Mouse (Mus musculus) embryonic facial prominence, embryonic 15.5 days (tissue): ENCODE measurements at regions not wholly inside any gene's neighbourhood (a gene's known extent, or its start where the extent isn't known, plus 50 kb on each side); places are given as distances from the start of the nearest gene placed in this dataset.
A peak's percentile ranks its signal among the peaks of the same experiment; 100 is the strongest.

Experiments
- ATAC-seq: fragments of 200-750 bp; cut with Nextera tagmentation; 2 replicates; pipeline ENCODE4 v1.8.0; 2017; ENCODE audit warnings: low read depth, moderate TSS enrichment; ENCODE audit not compliant: insufficient number of reproducible peaks, low FRiP score, low TSS enrichment
- H3K27ac ChIP-seq: fragments of 300-500 bp; sonication (generic); replicated peaks from 2 replicates; pipeline ENCODE4 v1.5.1; 2015; ENCODE audit warnings: mild to moderate bottlenecking, inconsistent platforms
- H3K27me3 ChIP-seq: fragments of 300-500 bp; sonication (generic); 2 replicates; pipeline ENCODE4 v1.6.1; 2015; ENCODE audit warnings: inconsistent platforms
- H3K36me3 ChIP-seq: fragments of 300-500 bp; sonication (generic); 2 replicates; pipeline ENCODE4 v1.6.1; 2015; ENCODE audit warnings: mild to moderate bottlenecking, inconsistent platforms
- H3K4me1 ChIP-seq: fragments of 300-500 bp; sonication (generic); 2 replicates; pipeline ENCODE4 v1.6.1; 2015; ENCODE audit warnings: inconsistent platforms
- H3K4me2 ChIP-seq: fragments of 300-500 bp; sonication (generic); replicated peaks from 2 replicates; pipeline ENCODE4 v1.6.1; 2015; ENCODE audit warnings: mild to moderate bottlenecking, inconsistent platforms
- H3K4me3 ChIP-seq: fragments of 300-500 bp; sonication (generic); replicated peaks from 2 replicates; pipeline ENCODE4 v1.5.1; 2015; ENCODE audit warnings: mild to moderate bottlenecking, inconsistent platforms
- H3K9ac ChIP-seq: fragments of 300-500 bp; sonication (generic); 2 replicates; pipeline ENCODE4 v1.6.1; 2015; ENCODE audit warnings: inconsistent platforms
- H3K9me3 ChIP-seq: fragments of 300-500 bp; sonication (generic); replicated peaks from 2 replicates; pipeline ENCODE4 v1.6.1; 2016; ENCODE audit warnings: inconsistent platforms
- WGBS: fragments of 180-500 bp; shearing (Covaris S2); methylation state at CpG from one replicate; pipeline ENCODE4 v1.1.7; 2015; 5-methylcytosine and 5-hydroxymethylcytosine counted together

GRCm38 (mm10) chr16:30736662-30737326, 137.3 kb downstream of the Fam43a start:
- Histone ChIP-seq H3K9ac (no peak overlapping the region), H3K4me1 (peaks cover 11% of the 10 kb centered on the region), H3K27ac (peak overlapping the region; percentile 82; the same call in 1 of the 2 replicates), H3K9me3 (no peaks in the 10 kb centered on the region), H3K36me3 (no peaks in the 10 kb centered on the region), H3K27me3 (no peaks in the 10 kb centered on the region), H3K4me3 (no peak overlapping the region), H3K4me2 (0 out of 2 replicates have a peak overlapping the region, but pooled peaks have one; percentile 4)
- 44% methylated on average over 17 of the region's 17 CpGs for WGBS
- peak; percentile 58 for ATAC-seq

- H3K4me1 ChIP-seq: peaks cover 11% of the 10 kb centered on the region
- no peak overlapping the region for H3K4me3 ChIP-seq
- ATAC-seq: 0 out of 2 replicates have a peak, but pooled peaks have one; percentile 39
- 72% methylated on average over 8 of the region's 8 CpGs for WGBS
- no peak overlapping the region for H3K27ac ChIP-seq
- H3K4me2 ChIP-seq: no peak overlapping the region
- no peak overlapping the region for H3K9ac ChIP-seq
- no peaks in the 10 kb centered on the region for H3K27me3 ChIP-seq
- H3K9me3 ChIP-seq: no peaks in the 10 kb centered on the region
- H3K36me3 ChIP-seq: no peaks in the 10 kb centered on the region
Measured at GRCm38 (mm10) chr16:30737524-30737923, 138.0 kb downstream of the Fam43a start.

- no peaks in the 10 kb centered on the region for H3K27me3 ChIP-seq
Measured at GRCm38 (mm10) chr16:30739651-30740050, 140.1 kb downstream of the Fam43a start.

GRCm38 (mm10) chr16:30741192-30741591, 141.7 kb downstream of the Fam43a start:
- Histone ChIP-seq H3K27me3 (no peaks in the 10 kb centered on the region), H3K9ac (no peak overlapping the region), H3K4me3 (no peak overlapping the region), H3K9me3 (no peaks in the 10 kb centered on the region), H3K27ac (no peak overlapping the region), H3K36me3 (no peaks in the 10 kb centered on the region), H3K4me1 (peaks cover 30% of the 10 kb centered on the region), H3K4me2 (no peak overlapping the region)
- no peak for ATAC-seq
- WGBS: 72% methylated on average over 1 of the region's 1 CpGs

More at GRCm38 (mm10) chr16:30739651-30740050, 140.1 kb downstream of the Fam43a start:
- Histone ChIP-seq H3K4me3 (no peak overlapping the region), H3K36me3 (no peaks in the 10 kb centered on the region), H3K27ac (no peak overlapping the region), H3K9ac (no peak overlapping the region), H3K4me1 (peaks cover 20% of the 10 kb centered on the region), H3K9me3 (no peaks in the 10 kb centered on the region), H3K4me2 (no peak overlapping the region)
- 70% methylated on average over 7 of the region's 7 CpGs for WGBS
- no peak for ATAC-seq

- H3K27ac ChIP-seq: no peak overlapping the region
- no peaks in the 10 kb centered on the region for H3K27me3 ChIP-seq
- H3K4me3 ChIP-seq: no peak overlapping the region
- no peak for ATAC-seq
- whole genome bisulfite sequencing: 34% methylated on average over 6 of the region's 6 CpGs
- no peaks in the 10 kb centered on the region for H3K36me3 ChIP-seq
- no peak overlapping the region for H3K9ac ChIP-seq
- H3K4me2 ChIP-seq: no peak overlapping the region
- peaks cover 21% of the 10 kb centered on the region for H3K4me1 ChIP-seq
- no peaks in the 10 kb centered on the region for H3K9me3 ChIP-seq
Measured at GRCm38 (mm10) chr16:30742474-30742873, 143.0 kb downstream of the Fam43a start.

- no peaks in the 10 kb centered on the region for H3K27me3 ChIP-seq
- WGBS: 65% methylated on average over 4 of the region's 4 CpGs
- ATAC-seq: no peak
- H3K9me3 ChIP-seq: no peaks in the 10 kb centered on the region
- no peaks in the 10 kb centered on the region for H3K36me3 ChIP-seq
- no peak overlapping the region for H3K4me2 ChIP-seq
- no peak overlapping the region for H3K4me3 ChIP-seq
- no peak overlapping the region for H3K27ac ChIP-seq
- no peak overlapping the region for H3K9ac ChIP-seq
- H3K4me1 ChIP-seq: peaks cover 19% of the 10 kb centered on the region
Measured at GRCm38 (mm10) chr16:30743566-30743965, 144.0 kb downstream of the Fam43a start.

GRCm38 (mm10) chr16:30744237-30744636, 144.7 kb downstream of the Fam43a start:
- H3K9me3 ChIP-seq: no peaks in the 10 kb centered on the region
- no peak overlapping the region for H3K4me3 ChIP-seq
- no peaks in the 10 kb centered on the region for H3K36me3 ChIP-seq
- H3K9ac ChIP-seq: no peak overlapping the region
- no peak overlapping the region for H3K27ac ChIP-seq
- peak; percentile 74 for ATAC-seq
- WGBS: 50% methylated on average over 7 of the region's 7 CpGs
- no peaks in the 10 kb centered on the region for H3K27me3 ChIP-seq
- no peak overlapping the region for H3K4me2 ChIP-seq
- peaks cover 19% of the 10 kb centered on the region for H3K4me1 ChIP-seq

- Histone ChIP-seq H3K4me1 (peaks cover 19% of the 10 kb centered on the region), H3K4me2 (no peak overlapping the region), H3K27me3 (no peaks in the 10 kb centered on the region), H3K9ac (no peak overlapping the region), H3K27ac (peak overlapping the region; percentile 75), H3K4me3 (no peak overlapping the region), H3K36me3 (no peaks in the 10 kb centered on the region), H3K9me3 (no peaks in the 10 kb centered on the region)
- ATAC-seq: no peak
- 21% methylated on average over 11 of the region's 11 CpGs for WGBS
Measured at GRCm38 (mm10) chr16:30745598-30746181, 146.2 kb downstream of the Fam43a start.

GRCm38 (mm10) chr16:30746211-30746610, 146.7 kb downstream of the Fam43a start:
- Histone ChIP-seq H3K36me3 (no peaks in the 10 kb centered on the region), H3K4me1 (peaks cover 19% of the 10 kb centered on the region), H3K9ac (no peak overlapping the region), H3K27me3 (no peaks in the 10 kb centered on the region), H3K4me2 (no peak overlapping the region), H3K27ac (0 out of 2 replicates have a peak overlapping the region, but pooled peaks have one; percentile 75), H3K4me3 (no peak overlapping the region), H3K9me3 (no peaks in the 10 kb centered on the region)
- no peak for ATAC-seq
- WGBS: 51% methylated on average over 8 of the region's 8 CpGs

- WGBS: 61% methylated on average over 3 of the region's 3 CpGs
- Histone ChIP-seq H3K4me1 (peaks cover 11% of the 10 kb centered on the region), H3K4me2 (no peak overlapping the region), H3K9me3 (no peaks in the 10 kb centered on the region), H3K36me3 (no peaks in the 10 kb centered on the region), H3K4me3 (no peak overlapping the region), H3K9ac (no peak overlapping the region), H3K27me3 (no peaks in the 10 kb centered on the region), H3K27ac (no peak overlapping the region)
- no peak for ATAC-seq
Measured at GRCm38 (mm10) chr16:30749841-30750240, 150.3 kb downstream of the Fam43a start.

- no peaks in the 10 kb centered on the region for H3K9me3 ChIP-seq
- H3K4me2 ChIP-seq: no peak overlapping the region
- no peak for ATAC-seq
- H3K4me3 ChIP-seq: no peak overlapping the region
- no peaks in the 10 kb centered on the region for H3K27me3 ChIP-seq
- H3K27ac ChIP-seq: no peak overlapping the region
- 0 out of 2 replicates have a peak, but pooled peaks cover 5% of the 10 kb centered on the region for H3K4me1 ChIP-seq
- H3K36me3 ChIP-seq: no peaks in the 10 kb centered on the region
- 94% methylated on average over 2 of the region's 2 CpGs for WGBS
- H3K9ac ChIP-seq: no peak overlapping the region
Measured at GRCm38 (mm10) chr16:30755771-30756170, 156.2 kb downstream of the Fam43a start.
